8 mouse cellular contexts compared by ENCODE assay signal in genomic region chr2:172346034-172346929, GRCm38 (mm10). TPM values are rescaled to one million over a fixed set of nuclear protein-coding genes. Genes with fewer than 3 reads are reported as not detected.
A peak's percentile ranks its signal among the peaks of the same experiment; 100 is the strongest.
DNase-seq lines count a peak whose midpoint lies in the region; ATAC-seq lines count a peak whose summit lies in the region.

No protein-coding gene starts in this region.

- DNase-seq in retina, postnatal 1 day = peak; percentile 49
- DNase-seq in retina, embryonic 14.5 days (ENCODE audit: low spot score) = no peak
- peak; percentile 40 for DNase-seq in cerebellum, adult 11 months
- DNase-seq in T-cell, adult 2 months (ENCODE audit: low spot score) = no peak

- peak overlapping the region; percentile 60 for H3K4me3 ChIP-seq in forebrain, embryonic 15.5 days
- peak overlapping the region; percentile 64 for H3K4me3 ChIP-seq in intestine, embryonic 15.5 days (replicated peaks)
- peak overlapping the region; percentile 98 for H3K4me3 ChIP-seq in liver, embryonic 15.5 days (replicated peaks)
- peak overlapping the region; percentile 63 for H3K4me3 ChIP-seq in neural tube, embryonic 12.5 days

- ATAC-seq in forebrain, embryonic 15.5 days (replicated peaks) = no peak
- ATAC-seq in intestine, embryonic 15.5 days = peak; percentile 6
- 0 out of 2 replicates have a peak, but pooled peaks have one; percentile 0 for ATAC-seq in liver, embryonic 15.5 days (ENCODE audit: insufficient read depth)
- ATAC-seq in neural tube, embryonic 12.5 days (ENCODE audit: low FRiP score, low read depth) = peak; percentile 19; the same call in 1 of the 2 replicates

- H3K9ac ChIP-seq in forebrain, embryonic 15.5 days (replicated peaks) = peak overlapping the region; percentile 70
- peak overlapping the region; percentile 66 for H3K9ac ChIP-seq in intestine, embryonic 15.5 days
- peak overlapping the region; percentile 97 for H3K9ac ChIP-seq in liver, embryonic 15.5 days
- peak overlapping the region; percentile 74 for H3K9ac ChIP-seq in neural tube, embryonic 12.5 days

- peaks cover 62% of the 10 kb centered on the region for H3K4me1 ChIP-seq in forebrain, embryonic 15.5 days
- peaks cover 29% of the 10 kb centered on the region for H3K4me1 ChIP-seq in intestine, embryonic 15.5 days (replicated peaks)
- peaks cover 55% of the 10 kb centered on the region for H3K4me1 ChIP-seq in liver, embryonic 15.5 days (replicated peaks)
- H3K4me1 ChIP-seq in neural tube, embryonic 12.5 days = peaks cover 12% of the 10 kb centered on the region

- peak overlapping the region; percentile 84 for H3K4me2 ChIP-seq in forebrain, embryonic 15.5 days (replicated peaks)
- peak overlapping the region; percentile 96 for H3K4me2 ChIP-seq in intestine, embryonic 15.5 days (replicated peaks)
- peak overlapping the region; percentile 71 for H3K4me2 ChIP-seq in liver, embryonic 15.5 days
- peak overlapping the region; percentile 95 for H3K4me2 ChIP-seq in neural tube, embryonic 12.5 days (replicated peaks)

- WGBS in forebrain, embryonic 15.5 days = 11% methylated on average over 31 of the region's 31 CpGs
- 14% methylated on average over 31 of the region's 31 CpGs for WGBS in intestine, embryonic 15.5 days
- WGBS in liver, embryonic 15.5 days (ENCODE audit: insufficient replicate concordance) = 5% methylated on average over 31 of the region's 31 CpGs
- WGBS in neural tube, embryonic 12.5 days = 11% methylated on average over 31 of the region's 31 CpGs

- no peaks in the 10 kb centered on the region for H3K9me3 ChIP-seq in forebrain, embryonic 15.5 days
- no peaks in the 10 kb centered on the region for H3K9me3 ChIP-seq in intestine, embryonic 15.5 days
- H3K9me3 ChIP-seq in liver, embryonic 15.5 days (replicated peaks) = no peaks in the 10 kb centered on the region
- no peaks in the 10 kb centered on the region for H3K9me3 ChIP-seq in neural tube, embryonic 12.5 days

- no peaks in the 10 kb centered on the region for H3K36me3 ChIP-seq in forebrain, embryonic 15.5 days
- no peaks in the 10 kb centered on the region for H3K36me3 ChIP-seq in intestine, embryonic 15.5 days
- H3K36me3 ChIP-seq in liver, embryonic 15.5 days (replicated peaks) = peaks cover 29% of the 10 kb centered on the region
- H3K36me3 ChIP-seq in neural tube, embryonic 12.5 days = no peaks in the 10 kb centered on the region

- peak overlapping the region; percentile 74 for H3K27ac ChIP-seq in forebrain, embryonic 15.5 days (replicated peaks)
- H3K27ac ChIP-seq in intestine, embryonic 15.5 days = no peak overlapping the region
- peak overlapping the region; percentile 92 for H3K27ac ChIP-seq in liver, embryonic 15.5 days (replicated peaks)
- H3K27ac ChIP-seq in neural tube, embryonic 12.5 days = no peak overlapping the region; the same call in 1 of the 2 replicates

- H3K27me3 ChIP-seq in forebrain, embryonic 15.5 days = no peaks in the 10 kb centered on the region
- no peaks in the 10 kb centered on the region for H3K27me3 ChIP-seq in intestine, embryonic 15.5 days (replicated peaks)
- peaks cover 8% of the 10 kb centered on the region for H3K27me3 ChIP-seq in liver, embryonic 15.5 days
- H3K27me3 ChIP-seq in neural tube, embryonic 12.5 days (replicated peaks) = no peaks in the 10 kb centered on the region

RNA-seq across cellular contexts. Expression of gene Fam210b, which starts 0.9 kb away (rescaled TPM):
- polyA plus RNA-seq in forebrain, embryonic 15.5 days (2015; fragmentation: Nextera tagmentation; extraction: Ambion mirVana) = 75.9 and 76.8 TPM in 2 replicates
- 14.5 and 15.1 TPM in 2 replicates for polyA plus RNA-seq in intestine, embryonic 15.5 days (2015; fragmentation: Nextera tagmentation; extraction: Ambion mirVana)
- 136 and 142 TPM in 2 replicates for polyA plus RNA-seq in liver, embryonic 15.5 days (2015; fragmentation: Nextera tagmentation; extraction: Ambion mirVana)
- polyA plus RNA-seq in neural tube, embryonic 12.5 days (2016; fragmentation: Nextera tagmentation; extraction: Ambion mirVana) = 31.0 and 35.6 TPM in 2 replicates

RNA-seq across cellular contexts. Expression of gene Aurka, which starts 24.1 kb away (rescaled TPM):
- polyA plus RNA-seq in forebrain, embryonic 15.5 days (2015; fragmentation: Nextera tagmentation; extraction: Ambion mirVana) = 47.7 and 55.4 TPM in 2 replicates
- polyA plus RNA-seq in intestine, embryonic 15.5 days (2015; fragmentation: Nextera tagmentation; extraction: Ambion mirVana) = 99.6 and 103 TPM in 2 replicates
- 129 and 132 TPM in 2 replicates for polyA plus RNA-seq in liver, embryonic 15.5 days (2015; fragmentation: Nextera tagmentation; extraction: Ambion mirVana)
- 84.6 and 87.3 TPM in 2 replicates for polyA plus RNA-seq in neural tube, embryonic 12.5 days (2016; fragmentation: Nextera tagmentation; extraction: Ambion mirVana)

RNA-seq across cellular contexts. Expression of gene Cstf1, which starts 24.2 kb away (rescaled TPM):
- polyA plus RNA-seq in forebrain, embryonic 15.5 days (2015; fragmentation: Nextera tagmentation; extraction: Ambion mirVana) = 30.8 and 35.8 TPM in 2 replicates
- polyA plus RNA-seq in intestine, embryonic 15.5 days (2015; fragmentation: Nextera tagmentation; extraction: Ambion mirVana) = 35.1 and 39.5 TPM in 2 replicates
- 20.7 and 20.8 TPM in 2 replicates for polyA plus RNA-seq in liver, embryonic 15.5 days (2015; fragmentation: Nextera tagmentation; extraction: Ambion mirVana)
- 37.7 and 38.9 TPM in 2 replicates for polyA plus RNA-seq in neural tube, embryonic 12.5 days (2016; fragmentation: Nextera tagmentation; extraction: Ambion mirVana)

RNA-seq across cellular contexts. Expression of gene Cass4, which starts 47.3 kb away (rescaled TPM):
- 0.05 and 0.09 TPM in 2 replicates for polyA plus RNA-seq in forebrain, embryonic 15.5 days (2015; fragmentation: Nextera tagmentation; extraction: Ambion mirVana)
- polyA plus RNA-seq in intestine, embryonic 15.5 days (2015; fragmentation: Nextera tagmentation; extraction: Ambion mirVana) = 0.18 and 0.29 TPM in 2 replicates
- 0.61 and 0.63 TPM in 2 replicates for polyA plus RNA-seq in liver, embryonic 15.5 days (2015; fragmentation: Nextera tagmentation; extraction: Ambion mirVana)
- polyA plus RNA-seq in neural tube, embryonic 12.5 days (2016; fragmentation: Nextera tagmentation; extraction: Ambion mirVana) = 0.18 and 0.43 TPM in 2 replicates

Comparison
In these comparisons a context has a peak if more than half of its experiments do, and no peak if none do; other contexts are left out.
1. DNase-seq: peak in retina, postnatal 1 day (single experiment) and cerebellum, adult 11 months (single experiment); none in retina, embryonic 14.5 days (single experiment) and T-cell, adult 2 months (single experiment).
2. H3K27ac ChIP-seq: peak in forebrain, embryonic 15.5 days (single experiment) and liver, embryonic 15.5 days (single experiment); none in intestine, embryonic 15.5 days (single experiment) and neural tube, embryonic 12.5 days (single experiment).
3. Peak in every context shown above with its lines, with median percentiles within 50 percentile points of each other: H3K4me2 ChIP-seq, H3K4me3 ChIP-seq and H3K9ac ChIP-seq.